Mouse (Mus musculus) right cerebral cortex, postnatal 25 days (tissue): ENCODE data around the gene Chd1.
"Not testable (repeated sequence)": the region's sequence is repeated elsewhere in the genome, so short reads cannot be mapped to it uniquely, and the experiment has no call there.

Experiments used
- DNase-seq: peaks from one replicate; pipeline ENCODE4 v3.0.0; 2022

Chd1 gene

DNA sequence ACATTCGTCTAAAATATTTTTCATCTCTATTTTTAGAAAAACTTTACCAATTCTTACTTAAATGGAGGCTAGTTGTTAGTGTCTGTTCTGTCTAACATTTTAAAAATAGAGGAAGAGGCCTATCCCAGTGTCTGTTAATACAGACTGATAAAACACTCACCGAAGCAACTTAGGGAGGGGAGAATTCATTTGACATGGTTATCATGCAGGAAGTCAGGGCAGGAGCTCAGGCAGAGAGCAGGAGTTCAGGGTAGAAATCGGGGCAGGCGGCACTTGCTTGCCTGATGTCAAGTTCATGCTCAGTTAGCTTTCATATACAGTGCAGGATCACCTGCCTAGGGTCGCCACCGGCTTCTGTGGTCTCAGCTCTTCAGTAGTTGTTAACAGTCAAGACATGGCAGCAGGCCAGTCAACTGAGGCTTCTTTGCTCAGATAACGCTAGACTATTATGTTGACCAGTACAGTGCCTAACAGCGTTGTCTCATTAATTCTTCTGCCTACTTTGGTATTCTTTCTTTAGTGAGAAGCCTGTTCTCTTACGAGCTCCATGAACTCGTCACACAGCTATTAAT is 32.7 kb downstream of the Chd1 start:
- DNase-seq, result no peak

DNA sequence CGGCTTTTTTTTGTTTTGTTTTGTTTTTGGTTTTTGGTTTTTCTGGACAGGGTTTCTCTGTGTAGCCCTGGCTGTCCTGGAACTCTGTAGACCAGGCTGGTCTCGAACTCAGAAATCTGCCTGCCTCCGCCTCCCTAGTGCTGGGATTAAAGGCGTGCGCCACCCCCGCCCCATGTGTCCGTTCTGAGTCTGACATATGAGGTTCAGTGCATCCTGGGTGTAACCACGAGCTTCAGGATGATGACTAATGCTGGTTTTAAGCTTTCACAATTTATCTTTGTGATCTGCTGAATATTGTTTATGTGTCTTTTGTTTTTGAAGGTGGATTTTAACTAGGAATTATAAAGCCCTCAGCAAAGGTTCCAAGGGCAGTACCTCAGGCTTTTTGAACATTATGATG is 37.1 kb downstream of the Chd1 start:
- DNase-seq, result no peak

DNA sequence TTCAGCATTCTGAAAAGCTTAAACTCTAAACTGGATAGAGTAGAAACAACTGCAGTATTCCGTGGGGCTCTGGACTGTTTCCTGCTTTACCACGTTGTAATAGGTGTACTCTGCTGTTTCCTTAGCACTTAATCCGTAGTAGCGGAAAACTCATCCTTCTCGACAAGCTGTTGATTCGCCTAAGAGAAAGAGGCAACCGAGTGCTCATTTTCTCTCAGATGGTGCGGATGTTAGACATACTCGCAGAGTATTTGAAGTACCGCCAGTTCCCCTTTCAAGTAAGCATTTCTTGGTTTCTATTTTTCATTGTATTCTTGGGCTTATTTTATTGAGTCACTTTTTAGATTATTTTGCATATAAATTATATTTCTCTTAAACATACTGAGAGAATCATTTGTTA is 38.2 kb downstream of the Chd1 start:
- DNase-seq, result no peak

DNA sequence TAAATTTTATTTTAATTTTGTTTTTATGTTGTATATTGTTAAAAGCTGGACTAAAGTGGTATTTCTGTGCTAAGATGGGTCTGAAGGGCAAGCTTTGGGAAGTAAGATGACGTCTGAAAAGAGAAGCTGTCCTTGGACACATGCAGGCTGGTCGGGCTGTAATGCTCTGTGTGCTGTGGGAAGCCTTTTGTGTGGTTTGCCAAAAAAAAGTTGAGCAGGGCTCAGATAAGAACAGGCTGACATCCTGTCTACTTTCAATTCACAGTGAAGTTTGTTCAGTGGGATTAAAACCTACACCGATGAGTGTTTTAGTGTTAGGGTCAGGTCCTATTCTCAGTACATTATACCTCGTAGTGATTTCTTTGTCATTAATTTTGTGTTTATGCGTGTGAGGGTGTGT is 38.6 kb downstream of the Chd1 start:
- DNase-seq, result no peak

DNA sequence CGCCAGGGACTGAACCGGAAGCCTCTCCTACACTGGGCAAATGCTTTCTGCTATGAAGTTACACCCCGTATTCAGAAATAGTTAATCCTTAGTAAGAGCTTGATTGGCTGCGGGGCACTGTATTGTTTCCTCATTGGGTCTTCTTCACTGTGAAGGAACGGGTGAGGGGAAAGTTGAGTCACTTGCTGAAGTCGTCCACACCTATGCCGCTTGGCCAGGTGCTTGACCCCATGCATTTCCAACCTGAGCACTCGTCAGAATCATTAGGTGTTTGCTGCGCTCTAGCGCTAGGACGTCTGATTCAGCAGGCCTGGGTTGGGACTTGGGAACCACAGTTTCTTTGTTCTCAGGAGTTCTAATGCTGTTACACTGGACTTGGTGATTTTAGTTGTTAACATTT is 41.9 kb downstream of the Chd1 start:
- no peak for DNase-seq

DNA sequence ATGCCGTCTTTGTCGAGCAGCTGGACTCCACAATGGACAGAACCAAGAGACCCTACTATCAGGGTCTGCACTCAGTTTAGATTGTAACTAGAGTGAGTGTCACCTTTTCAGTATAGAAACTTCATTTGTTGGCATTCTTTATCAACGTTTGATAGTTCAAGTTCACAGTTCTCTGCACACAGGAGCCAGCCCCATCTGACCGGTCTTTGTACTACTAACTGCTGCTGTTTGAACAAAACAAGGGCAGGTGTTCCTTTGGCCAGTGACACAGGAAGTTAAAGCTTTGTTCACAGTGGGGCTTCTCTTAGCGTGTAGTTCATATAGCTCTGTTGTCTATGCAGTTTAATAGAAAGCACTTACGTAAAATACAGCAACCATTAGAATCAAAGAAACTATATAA is 43.3 kb downstream of the Chd1 start:
- DNase-seq, result no peak

DNA sequence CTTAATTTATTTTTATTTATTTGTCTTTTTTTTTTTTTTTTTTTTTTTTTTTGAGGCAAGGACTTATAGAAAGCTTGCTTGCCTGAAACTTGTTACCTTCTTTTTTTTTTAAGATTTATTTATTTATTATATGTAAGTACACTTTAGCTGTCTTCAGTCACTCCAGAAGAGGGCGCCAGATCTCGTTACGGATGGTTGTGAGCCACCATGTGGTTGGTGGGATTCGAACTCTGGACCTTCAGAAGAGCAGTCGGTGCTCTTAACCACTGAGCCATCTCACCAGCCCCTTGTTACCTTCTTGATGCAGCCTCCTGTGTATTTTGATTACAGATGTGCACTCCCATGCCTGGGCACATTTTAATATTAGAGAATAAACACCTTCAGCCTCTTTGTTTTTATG is 46.5 kb downstream of the Chd1 start:
- DNase-seq, result not testable (repeated sequence)

DNA sequence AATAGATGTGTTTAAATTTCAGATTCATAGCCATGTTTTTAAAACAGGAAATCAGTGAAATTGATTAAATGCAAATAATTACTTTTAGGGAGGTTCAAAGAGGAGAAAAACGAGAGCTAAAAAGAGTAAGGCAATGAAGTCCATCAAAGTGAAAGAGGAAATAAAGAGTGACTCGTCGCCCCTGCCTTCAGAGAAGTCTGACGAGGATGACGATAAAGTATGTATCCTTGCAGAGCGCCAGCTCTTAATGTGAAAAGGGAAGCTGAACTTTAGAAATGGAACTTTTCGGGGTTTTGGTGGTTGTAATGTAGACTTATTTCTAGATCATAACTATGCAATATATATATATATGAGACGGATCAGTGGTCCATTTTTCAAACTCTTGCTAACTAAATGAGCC is 56.4 kb downstream of the Chd1 start:
- DNase-seq, result no peak

DNA sequence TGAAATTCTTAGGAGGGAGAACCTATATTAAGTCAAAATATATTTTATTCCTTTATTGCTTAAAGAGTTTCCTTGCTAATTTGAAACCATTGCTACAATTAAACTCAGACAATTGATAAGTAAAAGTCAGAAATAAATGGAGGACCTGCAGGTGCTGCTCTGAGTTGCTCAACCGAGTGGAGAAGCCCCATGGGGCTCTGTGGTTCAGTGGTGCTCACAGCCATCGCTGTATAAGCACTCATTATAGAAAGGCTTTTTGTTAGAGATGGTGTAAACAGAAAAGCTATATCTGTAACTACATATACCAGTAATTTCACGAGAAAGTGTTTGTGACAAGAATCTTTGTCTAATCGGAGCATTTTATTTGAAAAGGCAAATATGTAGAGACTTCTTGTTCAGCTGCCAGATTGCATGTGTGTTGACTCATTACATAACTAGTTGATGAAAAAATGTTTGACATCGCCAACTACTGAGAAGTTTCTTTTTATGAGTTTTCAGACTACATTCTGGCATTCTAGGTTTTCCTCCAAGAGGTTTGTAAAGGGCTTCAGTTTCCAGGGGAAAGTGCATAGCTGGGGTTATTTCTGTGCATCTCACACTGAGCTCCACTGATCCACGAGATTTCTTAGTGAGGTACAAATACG is 64.4 kb downstream of the Chd1 start:
- no peak for DNase-seq

DNA sequence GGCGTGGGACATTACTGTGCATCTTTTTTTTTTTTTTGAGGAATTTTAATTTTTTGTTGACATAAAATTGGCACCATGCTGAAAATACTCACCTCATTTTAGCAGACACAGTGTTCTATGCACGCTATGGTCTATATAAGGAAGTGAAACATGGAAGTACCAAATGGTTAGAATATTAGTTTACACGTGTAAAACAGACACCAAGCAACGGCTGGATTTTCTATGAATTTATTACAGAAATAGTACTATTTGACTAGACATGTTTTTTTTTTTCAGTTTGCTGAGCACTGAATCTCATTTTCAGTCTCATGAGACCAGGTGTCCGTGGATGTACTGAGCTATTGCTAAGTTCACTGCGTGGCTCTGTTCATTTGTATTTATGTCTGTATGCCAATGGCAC is 69.2 kb downstream of the Chd1 start:
- no peak for DNase-seq

DNA sequence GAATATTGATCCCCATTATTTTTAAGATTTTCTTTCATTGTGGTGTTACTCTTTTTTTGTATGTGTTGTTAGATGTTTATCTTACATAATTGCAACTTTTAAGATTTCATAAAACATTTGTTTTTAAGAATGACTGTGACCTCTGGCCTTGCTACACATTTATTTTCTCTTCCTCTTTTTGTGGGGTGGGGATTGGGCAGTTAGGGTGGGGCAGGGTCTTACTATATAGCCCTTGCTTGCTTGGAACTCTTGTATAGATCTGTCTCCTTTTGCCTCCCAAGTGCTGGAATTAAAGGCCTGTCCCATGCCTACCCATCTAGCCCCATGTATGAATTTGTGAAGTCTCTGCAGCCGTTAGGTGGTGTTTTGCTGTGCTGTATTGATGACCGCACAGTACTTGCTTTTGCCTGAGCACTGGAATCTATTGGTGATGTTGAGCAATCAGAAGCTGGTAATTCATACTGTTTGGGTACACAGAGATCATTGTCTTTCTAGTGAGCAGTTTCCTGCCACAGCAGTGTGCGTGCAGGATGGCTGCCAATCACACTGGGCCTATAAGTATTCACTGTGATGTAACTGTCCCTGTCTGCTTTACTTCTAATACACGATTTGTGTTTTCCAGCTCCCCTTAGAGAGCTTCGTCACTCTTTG is 69.9 kb downstream of the Chd1 start:
- DNase-seq, result no peak

DNA sequence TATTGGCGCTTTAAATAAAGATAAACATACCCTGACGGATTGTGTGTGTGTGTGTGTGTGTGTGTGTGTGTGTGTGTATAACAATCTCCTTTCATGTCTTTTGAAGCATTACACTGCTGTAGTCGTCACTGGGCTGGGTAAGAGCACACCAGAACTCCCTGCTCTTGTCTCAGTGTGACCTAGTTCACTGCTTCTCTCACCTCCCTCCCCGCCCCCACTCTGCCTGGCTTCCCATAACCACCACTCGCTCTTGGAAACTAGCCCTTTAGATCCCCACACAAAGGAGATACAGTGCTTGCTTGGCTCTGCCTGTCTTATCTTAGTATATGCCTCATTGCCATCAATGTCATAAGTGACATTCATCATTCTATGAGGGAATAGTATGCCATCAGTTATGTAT is 71.6 kb downstream of the Chd1 start:
- DNase-seq, result no peak

DNA sequence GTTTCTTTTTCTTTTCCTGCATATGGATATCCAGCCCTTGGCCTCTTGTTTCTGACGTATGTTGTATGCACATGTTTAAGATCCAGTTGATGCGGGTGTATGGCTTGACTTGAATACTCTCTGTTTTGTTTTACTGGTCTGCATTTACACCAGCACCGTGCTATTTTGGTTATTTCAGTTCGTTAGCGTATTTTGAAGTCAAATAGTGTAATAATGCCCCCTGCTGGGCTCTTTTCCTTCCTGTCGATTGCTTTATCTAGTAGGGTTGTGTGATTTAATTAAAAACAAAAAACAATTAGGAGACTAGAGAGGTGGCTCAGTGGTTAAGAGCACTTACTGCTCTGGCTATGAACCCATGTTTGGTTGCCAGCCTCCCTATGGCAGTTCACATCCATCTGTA is 73.2 kb downstream of the Chd1 start:
- DNase-seq, result no peak

DNA sequence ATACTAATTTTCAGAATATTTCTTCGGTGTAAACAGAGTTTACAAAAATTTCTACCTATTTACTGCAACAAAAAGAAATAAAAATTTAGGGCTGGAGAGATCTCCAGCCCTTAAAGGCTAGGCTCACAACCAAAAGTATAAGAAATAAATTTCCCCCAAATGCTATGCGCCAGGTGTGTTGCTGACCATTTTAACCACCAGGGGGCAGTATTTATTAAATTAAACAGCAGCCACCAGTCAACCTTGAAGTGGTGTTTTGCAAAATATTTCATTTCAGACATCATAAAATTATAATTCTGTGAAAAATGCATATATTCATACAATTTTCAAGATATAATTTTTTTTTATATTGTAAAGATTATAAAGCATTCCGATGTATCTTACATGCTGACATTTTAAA is 82.3 kb downstream of the Chd1 start:
- DNase-seq, result no peak

DNA sequence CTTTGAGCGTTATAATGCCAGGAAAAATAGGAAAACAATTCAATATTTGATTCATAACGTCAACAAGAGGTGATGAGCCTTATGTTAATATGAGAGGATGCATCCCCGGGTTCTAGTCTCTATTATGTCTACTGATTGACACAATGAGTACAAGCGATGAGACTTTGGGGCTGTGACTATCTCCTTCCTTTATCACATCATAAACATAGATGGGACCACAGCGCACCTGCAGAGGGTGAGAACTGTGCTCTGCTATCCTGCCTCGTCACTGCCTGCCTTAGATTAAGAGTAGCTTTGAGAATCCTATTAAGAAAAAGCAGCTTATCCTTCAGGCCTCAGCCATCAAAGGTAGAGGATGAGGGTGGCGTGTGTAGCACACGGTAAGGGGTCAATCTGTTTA is 85.9 kb downstream of the Chd1 start:
- no peak for DNase-seq

DNA sequence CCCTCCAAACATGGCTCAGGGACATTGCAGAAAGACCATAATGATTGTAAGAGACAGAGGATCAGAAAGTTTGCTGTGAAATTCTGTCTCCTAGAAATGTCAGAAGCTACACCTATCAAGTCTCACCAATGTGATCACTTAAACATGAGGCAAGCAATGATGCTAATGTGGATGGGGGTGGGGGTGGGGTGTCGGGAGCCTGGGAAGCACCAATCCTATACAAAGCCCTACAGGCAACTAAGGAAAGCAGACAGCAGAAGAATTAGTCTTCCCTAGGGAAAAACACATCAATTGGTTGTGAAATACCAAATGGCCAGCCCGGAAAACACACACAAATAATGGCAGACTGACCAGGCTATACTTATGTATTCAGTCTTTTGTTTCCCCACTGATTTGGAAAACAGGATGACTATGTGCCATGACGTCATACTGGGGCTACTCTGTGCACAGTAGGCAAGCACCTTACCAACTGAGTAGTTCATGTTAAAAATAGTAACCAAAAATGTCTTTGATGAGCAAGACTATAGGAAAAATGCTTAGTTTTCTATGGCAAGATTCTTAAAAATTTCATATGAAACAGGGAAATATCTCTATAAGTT is 94.5 kb downstream of the Chd1 start:
- no peak for DNase-seq

DNA sequence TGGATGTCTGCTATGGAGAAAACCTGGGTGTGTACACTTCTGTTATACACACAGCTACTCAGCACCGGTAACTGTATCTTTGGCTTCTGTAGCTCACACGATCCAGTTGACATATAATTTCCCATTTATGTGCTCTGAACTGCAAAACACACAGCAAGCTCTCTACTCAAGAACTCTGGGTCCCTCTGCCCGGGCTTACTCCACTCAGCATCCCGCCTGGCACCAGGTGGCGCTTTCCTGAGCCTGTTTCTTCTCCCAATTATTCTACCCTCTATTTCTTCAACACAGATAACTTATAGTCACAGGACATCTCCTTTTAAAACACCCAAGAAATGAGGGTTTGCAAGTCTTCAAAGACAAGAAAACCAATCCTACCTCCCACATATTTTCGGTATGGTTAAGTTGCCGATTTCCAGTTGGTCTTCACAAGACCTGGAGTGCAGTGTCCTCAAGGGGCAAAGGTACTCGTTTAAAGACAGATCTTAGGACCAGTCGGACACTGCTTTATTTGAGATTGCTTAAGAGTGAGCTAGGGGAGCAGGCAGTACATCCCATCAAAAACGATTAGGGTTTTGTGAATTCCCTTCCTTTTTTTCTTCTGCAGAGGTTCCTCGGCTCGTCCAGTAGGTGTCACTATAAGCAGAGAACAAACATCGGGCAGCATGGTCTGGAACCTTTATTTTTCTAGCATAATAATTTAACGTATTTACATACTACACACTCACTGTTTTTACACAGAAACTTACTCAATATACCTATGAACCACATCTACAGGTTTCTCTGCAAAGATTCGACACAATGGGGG is 99.4 kb downstream of the Chd1 start:
- no peak for DNase-seq

DNA sequence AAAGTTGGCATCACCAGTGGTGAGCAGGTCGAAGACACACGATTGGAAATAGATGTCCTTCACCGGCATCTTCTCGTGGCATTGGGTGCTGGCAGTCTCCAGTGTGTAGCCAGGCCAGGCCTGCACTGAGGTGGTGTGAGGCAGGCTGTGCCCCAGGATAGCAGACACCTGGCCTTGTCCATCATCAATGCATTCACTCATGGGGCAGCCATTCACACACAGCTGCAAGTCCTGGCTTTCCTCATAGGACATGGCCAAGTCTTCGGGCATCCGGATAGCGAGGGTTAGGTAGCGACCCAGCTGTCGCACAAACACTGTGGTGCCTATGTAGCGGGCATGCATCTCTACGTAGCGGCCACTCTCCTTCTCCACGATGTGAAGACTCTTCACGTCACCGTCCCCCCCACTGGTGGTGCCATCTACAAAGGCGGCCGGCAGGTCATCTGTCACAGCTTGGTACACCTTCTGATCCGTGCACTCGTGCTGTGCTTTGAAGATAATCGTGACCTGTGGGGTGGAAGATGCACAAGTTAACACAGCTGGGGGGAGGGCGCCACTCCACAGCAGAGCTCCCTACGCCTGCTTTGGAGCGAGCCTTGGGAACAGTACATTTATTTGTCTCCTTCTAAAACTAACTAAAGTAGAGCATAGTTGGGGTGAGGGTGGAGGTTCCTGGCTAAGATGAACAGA is 102.7 kb downstream of the Chd1 start:
- DNase-seq, result no peak

DNA sequence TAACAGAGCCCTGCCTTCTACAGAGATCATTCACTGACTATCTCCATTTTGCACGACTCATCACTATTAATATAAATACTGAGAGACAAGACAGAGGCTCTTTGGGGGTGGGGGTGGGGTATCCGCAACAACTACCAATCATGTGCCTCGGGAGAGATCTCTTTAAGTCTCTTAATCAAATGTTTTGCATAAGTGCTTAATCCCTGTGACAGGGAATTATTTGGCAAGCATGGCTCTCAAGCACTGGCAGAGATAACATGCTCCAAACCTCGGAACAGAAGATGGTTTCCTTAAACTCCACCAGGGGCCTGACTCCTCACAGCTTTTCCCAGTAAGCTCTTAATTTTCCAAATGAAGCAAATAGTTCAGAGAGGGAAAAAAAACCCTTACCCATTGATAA is 103.2 kb downstream of the Chd1 start:
- no peak for DNase-seq

DNA sequence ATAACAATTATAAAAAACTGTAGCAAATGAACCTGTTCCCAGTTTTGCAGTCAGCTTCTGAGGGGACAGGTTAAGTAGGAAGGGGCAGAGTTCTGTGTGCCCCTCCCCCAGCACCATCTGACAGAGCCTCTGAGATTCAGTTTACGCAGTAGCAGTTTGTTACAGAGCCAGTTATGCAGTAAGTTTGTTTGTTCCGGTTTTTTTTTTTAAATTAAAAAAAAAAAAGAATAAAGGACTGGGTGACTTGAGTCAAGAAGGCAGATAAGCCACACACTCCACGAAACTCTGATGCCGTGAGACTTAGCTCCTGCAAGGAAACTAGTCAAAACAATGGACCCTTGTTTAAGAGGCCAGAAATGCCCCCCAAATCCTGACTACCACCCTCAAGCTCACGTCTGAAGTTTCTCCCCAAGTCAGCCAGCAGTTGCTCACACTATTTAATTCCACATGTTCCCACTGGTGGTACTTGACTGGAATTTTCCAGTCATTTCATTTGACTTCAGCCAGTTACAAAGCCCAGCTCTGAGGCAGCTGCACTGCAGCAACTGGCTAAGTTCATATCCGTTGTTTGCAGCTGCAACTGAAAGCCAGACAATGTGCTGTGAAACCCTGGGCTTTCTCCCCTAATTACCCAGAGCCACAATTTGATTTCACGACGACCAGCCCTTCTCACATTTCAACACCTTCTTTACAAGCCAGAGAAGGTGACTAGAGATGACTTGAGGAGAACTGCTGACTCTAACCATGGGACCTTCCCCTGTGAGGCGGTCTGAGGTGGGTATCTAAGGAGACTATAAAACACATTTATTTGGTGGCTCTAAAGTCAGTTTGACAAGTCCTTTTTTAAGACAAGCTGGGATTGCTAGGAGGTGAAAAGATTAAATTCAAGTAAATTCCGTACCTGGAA is 104.0 kb downstream of the Chd1 start:
- DNase-seq, result no peak

DNA sequence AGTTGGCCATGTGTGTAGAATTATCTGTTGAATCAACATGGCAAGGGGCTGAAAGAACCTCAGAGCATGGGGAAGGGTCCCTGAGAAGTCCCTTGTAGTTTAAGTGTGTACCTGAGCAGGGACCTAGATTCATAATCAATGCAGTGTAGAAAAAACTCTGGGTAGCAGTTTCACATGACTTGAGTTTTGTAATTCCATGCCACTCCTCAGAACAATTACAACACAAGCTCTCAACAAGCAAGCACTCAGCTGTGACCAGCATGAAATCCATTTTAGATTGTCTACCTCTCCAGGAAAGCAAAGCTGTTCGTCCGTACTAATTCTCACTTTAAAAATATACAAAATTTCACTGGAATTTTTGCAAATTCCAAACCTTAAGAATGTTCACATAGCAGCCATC is 105.2 kb downstream of the Chd1 start:
- no peak for DNase-seq
